Mouse (Mus musculus) brain, embryonic 18.5 days (tissue): Measurements from ENCODE around the gene Cep41.

Experiments
- DNase-seq: peaks from one replicate; pipeline ENCODE4 v3.0.0-alpha.2; 2012; ENCODE audit warnings: low read depth, low spot score

The Cep41 gene

DNA sequence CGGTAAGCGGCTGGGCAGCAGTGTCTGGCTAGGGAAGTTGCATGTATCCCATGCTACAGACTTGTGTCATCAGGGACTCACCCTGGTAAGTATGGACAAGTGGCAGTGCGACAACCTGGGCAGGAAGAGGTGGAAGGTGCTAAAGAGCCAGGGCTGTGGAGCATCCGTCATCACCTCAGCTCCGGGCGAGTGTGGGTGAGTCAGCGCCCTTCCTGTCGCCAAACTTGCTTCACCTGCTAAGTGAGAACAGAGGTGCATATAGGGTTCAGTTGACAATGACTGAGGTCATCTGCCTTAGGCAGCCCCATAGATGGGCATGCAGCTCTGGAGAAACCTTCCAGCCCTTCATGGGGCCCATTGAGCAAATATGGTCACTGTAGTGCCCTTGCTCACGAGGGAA lies 68.8 kb downstream of the Cep41 start:
- DNase-seq: no peak

GRCm38 (mm10) chr6:30621986-30622389 lies 71.6 kb downstream of the Cep41 start:
- no peak for DNase-seq

DNA sequence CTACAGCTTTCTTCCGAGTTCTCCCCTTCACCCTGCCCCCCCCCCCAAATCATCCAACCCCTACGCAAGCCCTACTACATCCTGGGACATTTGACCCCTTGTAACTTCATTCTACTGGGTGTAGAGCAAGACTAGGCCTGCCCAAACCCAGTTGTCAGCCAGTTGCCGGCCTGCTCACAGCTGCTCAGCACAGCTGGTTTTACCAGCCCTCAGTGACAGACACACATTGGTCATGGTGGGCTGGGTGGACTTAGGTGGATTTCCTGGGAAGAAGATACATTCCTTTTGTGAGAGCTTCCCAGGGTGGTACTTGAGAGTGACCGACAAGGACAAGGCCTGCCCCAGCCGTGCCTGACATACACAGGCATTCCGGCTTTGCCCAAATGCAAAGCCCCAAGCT lies 72.6 kb downstream of the Cep41 start:
- DNase-seq: no peak

DNA sequence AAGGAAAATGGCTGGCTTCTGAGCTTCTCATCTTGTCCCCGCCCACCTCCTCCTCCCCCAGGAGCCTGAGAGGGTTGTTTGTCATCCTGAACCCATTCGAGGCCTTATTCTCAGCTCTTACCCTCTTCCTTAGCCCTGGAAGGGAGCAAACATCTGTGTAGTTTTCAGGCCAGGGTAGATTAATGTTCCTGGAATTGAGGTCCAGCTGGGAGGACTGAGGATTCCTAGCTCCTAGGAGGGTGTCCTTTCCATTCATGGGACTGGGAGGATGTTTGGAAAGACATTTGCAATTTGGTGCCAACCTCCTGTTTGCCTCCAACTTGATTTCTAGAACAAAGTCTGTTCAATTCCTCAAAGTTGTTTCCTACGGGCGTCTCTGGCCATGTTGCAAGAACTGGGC lies 73.0 kb downstream of the Cep41 start:
- no peak for DNase-seq

GRCm38 (mm10) chr6:30619606-30620005 lies 73.9 kb downstream of the Cep41 start:
- DNase-seq: no peak

- no peak for DNase-seq
These were observed 74.8 kb downstream of the Cep41 start for GRCm38 (mm10) chr6:30618735-30619134.

DNA sequence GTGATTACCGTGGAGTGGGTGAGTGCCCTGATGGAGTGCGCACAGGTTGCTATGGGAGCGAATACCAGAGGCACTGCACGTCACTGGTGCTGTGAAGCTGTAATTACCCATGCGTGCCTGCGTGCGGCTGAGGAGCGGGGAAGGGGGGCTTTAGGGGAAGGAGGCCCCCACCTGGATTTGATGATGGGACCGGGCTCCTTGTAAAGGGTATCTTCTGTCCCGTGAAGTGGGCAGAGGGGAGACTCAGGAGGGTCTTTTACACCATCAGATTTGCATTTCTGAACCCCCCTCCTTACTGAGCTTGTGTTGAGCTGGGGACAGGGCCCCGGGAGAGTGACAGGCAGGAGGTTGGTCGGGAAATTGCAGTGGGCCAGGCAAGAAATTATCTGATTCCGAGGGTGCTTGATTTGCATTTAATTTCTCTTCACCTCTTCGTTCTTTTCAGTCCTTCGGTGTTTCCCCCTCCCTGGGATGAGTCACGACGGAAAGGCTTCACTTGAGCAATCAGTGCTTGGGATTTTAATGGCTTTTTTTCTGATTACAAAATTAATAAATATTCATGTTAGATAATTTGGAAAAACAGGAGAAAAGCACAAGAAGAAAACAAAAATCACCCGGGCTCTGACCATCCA lies 75.5 kb downstream of the Cep41 start:
- DNase-seq: peak; percentile 66

DNA sequence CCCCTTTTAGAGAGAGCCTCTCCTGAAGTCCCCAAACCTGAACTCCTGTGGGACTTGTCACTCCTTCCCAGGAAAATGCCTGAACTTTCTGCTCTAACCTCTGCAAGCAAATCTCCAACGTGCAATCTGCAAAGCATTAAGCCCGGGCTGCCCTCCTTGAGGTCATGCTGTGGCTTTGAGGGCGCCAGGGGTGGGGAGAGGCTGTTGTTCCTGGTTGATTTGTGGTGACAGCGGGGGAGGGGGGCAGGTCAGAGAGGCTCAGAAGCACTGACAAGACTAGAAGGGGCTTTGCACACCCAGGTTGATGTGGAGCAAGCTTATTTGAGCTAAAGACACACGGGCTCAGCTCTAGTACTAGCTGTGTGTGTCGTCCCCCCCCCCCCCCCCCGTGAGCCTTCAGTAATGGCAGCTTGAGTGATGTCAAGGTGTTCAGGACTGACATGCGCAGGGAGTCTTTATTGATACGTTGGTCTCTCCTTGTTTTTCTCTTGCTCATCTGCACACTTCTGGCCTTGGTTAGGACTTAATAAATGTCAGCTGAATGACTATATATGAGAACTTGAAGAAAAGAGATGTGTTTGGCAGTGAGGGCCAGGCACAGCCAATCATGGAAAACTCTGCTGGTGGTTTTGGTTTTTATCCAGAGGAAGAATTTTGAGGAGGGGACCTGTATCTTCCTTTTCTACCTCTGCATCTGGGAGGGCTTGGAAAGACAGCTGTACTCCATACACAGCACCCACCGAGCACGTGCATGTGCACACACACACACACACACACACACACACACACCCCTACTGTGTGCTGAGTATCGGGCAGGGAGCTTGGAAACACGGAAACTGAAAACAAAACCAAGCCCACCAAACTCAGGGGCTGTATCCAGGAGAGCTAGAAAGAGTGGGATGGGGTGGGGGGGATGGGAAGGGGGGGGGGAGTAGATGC lies 76.3 kb downstream of the Cep41 start:
- DNase-seq: no peak

DNA sequence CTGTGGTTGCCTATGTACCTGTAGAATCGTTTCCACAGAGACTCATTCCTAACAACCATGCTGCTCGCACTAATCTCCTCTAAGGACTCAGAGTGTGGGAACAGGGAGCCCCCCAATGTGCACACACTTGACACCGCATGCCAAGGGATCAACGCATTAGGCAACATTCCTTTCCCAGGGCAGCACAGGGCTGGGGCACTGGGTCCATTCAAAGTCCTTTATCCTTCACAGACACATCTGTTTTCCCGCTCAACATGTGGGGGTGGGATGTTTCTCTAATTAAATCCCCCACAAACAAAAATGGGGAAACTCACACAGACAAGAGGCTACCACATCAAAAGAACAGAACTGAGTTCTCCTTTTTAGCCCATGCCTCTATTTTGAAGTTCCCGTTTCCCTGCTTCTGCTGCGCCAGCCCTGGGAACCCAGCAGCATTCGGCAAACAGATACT lies 77.0 kb downstream of the Cep41 start:
- DNase-seq: no peak

GRCm38 (mm10) chr6:30615741-30616140 lies 77.8 kb downstream of the Cep41 start:
- no peak for DNase-seq

DNA sequence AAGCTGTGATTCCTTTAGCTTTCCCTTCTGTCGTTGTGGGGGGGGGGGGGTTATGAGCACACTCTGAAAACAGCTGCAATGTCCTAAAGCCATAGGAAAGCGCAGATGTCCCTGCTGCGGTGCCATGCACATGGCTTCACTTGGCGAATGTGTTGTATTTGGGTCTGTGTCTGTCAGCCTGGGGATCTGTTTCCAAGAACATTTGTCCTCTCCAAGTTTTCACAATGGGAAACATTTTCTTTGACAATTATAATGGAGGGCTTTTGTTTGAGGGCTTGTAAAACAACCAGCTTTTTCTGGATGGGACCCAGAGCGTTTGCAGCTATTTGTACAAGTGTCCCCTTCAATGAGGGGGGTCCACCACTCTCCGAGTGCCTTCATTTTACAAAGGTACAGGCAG lies 79.3 kb downstream of the Cep41 start:
- no peak for DNase-seq

GRCm38 (mm10) chr6:30611212-30611611 lies 82.3 kb downstream of the Cep41 start:
- no peak for DNase-seq

DNA sequence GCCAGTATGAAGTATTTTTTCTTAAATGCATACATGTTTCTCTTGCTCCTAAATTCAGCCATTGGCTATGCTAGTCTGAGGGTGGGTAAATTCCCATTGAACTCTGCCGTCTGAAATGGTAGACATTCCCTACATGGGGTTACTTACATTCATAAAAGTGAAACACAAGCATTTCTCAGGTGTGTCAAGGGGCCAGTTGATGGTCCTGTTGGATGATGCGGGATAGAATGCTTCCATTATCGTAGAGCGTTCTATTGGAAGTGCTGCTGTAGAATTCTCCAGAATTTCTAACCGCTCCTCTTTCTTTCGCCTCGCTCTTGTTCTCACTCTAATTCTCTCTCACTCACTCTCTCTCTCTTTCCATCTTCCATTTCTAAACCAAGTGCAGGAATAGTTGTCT lies 82.8 kb downstream of the Cep41 start, which contains the start of gene Cpa5:
Gene Cpa5, plus strand, starts transcription at position 301 of the 400 bp plus-strand sequence.
- no peak for DNase-seq

- no peak for DNase-seq
These were observed 87.9 kb downstream of the Cep41 start for GRCm38 (mm10) chr6:30605672-30606071.

DNA sequence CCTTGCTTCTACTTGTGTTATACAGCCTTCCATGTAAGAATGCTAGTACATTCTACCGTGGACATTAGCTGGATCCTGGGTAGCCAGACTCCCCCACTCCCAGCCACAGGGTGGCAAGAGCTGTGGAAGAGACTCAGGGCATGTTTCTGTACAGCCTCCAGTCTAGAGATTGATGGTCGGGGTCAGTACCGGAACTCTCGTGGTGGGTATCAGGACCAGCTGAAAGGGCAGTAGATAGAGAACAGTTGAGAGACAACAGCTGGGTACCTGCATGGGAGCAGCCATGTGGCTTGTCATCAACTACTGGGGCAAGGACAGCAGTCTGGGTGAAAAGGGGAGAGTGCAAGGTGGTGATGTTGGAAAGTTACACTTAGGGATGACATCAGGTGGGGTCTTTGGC lies 88.4 kb downstream of the Cep41 start:
- no peak for DNase-seq

- DNase-seq: no peak
These were observed 89.1 kb downstream of the Cep41 start for GRCm38 (mm10) chr6:30604342-30604867.
